Mouse (Mus musculus) MEL (cell line): ENCODE data around the gene Cbfa2t2.

ENCODE experiments used
- EP300 ChIP-seq, 2 experiments: IDR thresholded peaks; 2 replicates each; pipeline ENCODE4 v1.6.1; 2011; ENCODE audit warnings: improper control_type of control experiment in 2 of 2, low read length in 2 of 2, low read depth in 1 of 2, mild to moderate bottlenecking in 1 of 2
- HCFC1 ChIP-seq: IDR thresholded peaks from 2 replicates; pipeline ENCODE4 v1.6.1; 2012; ENCODE audit warnings: low read depth, mild to moderate bottlenecking, inconsistent platforms, low read length, improper control_type of control experiment, moderate library complexity
- KAT2A ChIP-seq: conservative IDR thresholded peaks from 2 replicates; pipeline ENCODE4 v1.6.1; 2012; ENCODE audit warnings: low read depth, low read length, improper control_type of control experiment, inconsistent platforms
- POLR2A ChIP-seq, 2 experiments: IDR thresholded peaks; 2 replicates each; pipeline ENCODE4 v1.6.1; 2011 to 2012; ENCODE audit warnings: low read length in 2 of 2, mild to moderate bottlenecking in 2 of 2, control low read depth in 1 of 2, improper control_type of control experiment in 1 of 2, low read depth in 1 of 2, moderate library complexity in 1 of 2; ENCODE audit not compliant: control insufficient read depth in 1 of 2, insufficient read depth in 1 of 2, poor library complexity in 1 of 2

GRCm38 (mm10) chr2:154571266-154571665 lies 135.0 kb downstream of the Cbfa2t2 start:
- TF ChIP-seq EP300 (IDR thresholded peaks at IDR 0.05; ENCODE audit: low read depth in 1 of 2, low read length in 2 of 2) (no peak), KAT2A (no peak), HCFC1 (0 out of 2 replicates have a peak, but pooled peaks have one; percentile 47), POLR2A (IDR thresholded peaks at IDR 0.05; ENCODE audit: control insufficient read depth in 1 of 2, insufficient read depth in 1 of 2, low read depth in 1 of 2, low read length in 2 of 2, poor library complexity in 1 of 2) (0 out of 4 replicates have a peak, but pooled peaks of 1 of the 2 experiments have one; percentile 28)
